Mouse (Mus musculus) embryonic fibroblast, embryonic 13.5 days (primary cell): ENCODE data around the gene Hebp1.

ENCODE experiments used
- CTCF ChIP-seq: IDR thresholded peaks from 2 replicates; pipeline ENCODE4 v1.5.1; 2011; ENCODE audit warnings: mild to moderate bottlenecking, control low read depth, low read length, moderate library complexity, borderline replicate concordance; ENCODE audit not compliant: insufficient read depth
- POLR2A ChIP-seq: IDR thresholded peaks from 2 replicates; pipeline ENCODE4 v1.6.1; 2011; ENCODE audit warnings: low read depth, mild to moderate bottlenecking, control low read depth, low read length, moderate library complexity

- TF ChIP-seq POLR2A (no peak), CTCF (no peak)
Observed at GRCm38 (mm10) chr6:135194907-135195306, 2.9 kb downstream of the Hebp1 start.
